Mouse (Mus musculus): Measurements from ENCODE around the gene Zfp526.

- peak; percentile 35 for TF ChIP-seq CTCF (IDR thresholded peaks at IDR 0.05)
- TF ChIP-seq EP300 (IDR thresholded peaks at IDR 0.05; ENCODE audit: insufficient read depth, low read depth, low read length): no peak
- no peak for TF ChIP-seq POLR2A (IDR thresholded peaks at IDR 0.05; ENCODE audit: insufficient read depth, low read depth, low read length)
Measured at GRCm38 (mm10) chr7:25218705-25219415, 2.4 kb upstream of the Zfp526 start.

Data from heart, adult 2 months (tissue).